Comparison of ENCODE assay signal across 11 mouse cellular contexts in genomic region chr8:25307511-25307910, GRCm38 (mm10).
DNase-seq lines count a peak whose midpoint lies in the region; ATAC-seq and TF ChIP-seq lines count a peak whose summit lies in the region.
"Had no signal": no experiment of that assay in that cellular context is flagged by ENCODE, and none has a peak within 500 bp of the region (broad histone marks: within the 10 kb centered on the region; RNA-seq: fewer than 3 reads in every experiment).

No protein-coding gene starts in this region.

- intact Hi-C loops in gastrocnemius, adult 2 months (cut with DNase I), result no loop called here
- intact Hi-C loops in gastrocnemius, postnatal 14 days (cut with DNase I; ENCODE audit: low total_unique reads), result no loop called here
- intact Hi-C loops in left cerebral cortex, adult 2 months (cut with DNase I), result no loop called here

- no peaks in the 10 kb centered on the region for H3K9me3 ChIP-seq in kidney, postnatal 0 days (replicated peaks; ENCODE audit: low read length)
- no peaks in the 10 kb centered on the region for H3K9me3 ChIP-seq in heart, postnatal 0 days (replicated peaks; ENCODE audit: control insufficient read depth, low read length)
- H3K9me3 ChIP-seq: midbrain, embryonic 12.5 days had no signal

- H3K4me3 ChIP-seq in gastrocnemius, adult 2 months, result peak overlapping the region; percentile 32
- H3K4me3 ChIP-seq in kidney, postnatal 0 days (replicated peaks; ENCODE audit: low read depth, low read length), result no peak overlapping the region
- no peak overlapping the region for H3K4me3 ChIP-seq in heart, postnatal 0 days (ENCODE audit: low read depth, low read length)
- H3K4me3 ChIP-seq in left cerebral cortex, adult 2 months, result no peak overlapping the region
- H3K4me3 ChIP-seq: midbrain, embryonic 12.5 days had no signal

- H3K4me1 ChIP-seq in kidney, postnatal 0 days (replicated peaks; ENCODE audit: insufficient read depth, low read length), result peaks cover 13% of the 10 kb centered on the region; the same call in 1 of the 2 replicates
- peaks cover 8% of the 10 kb centered on the region for H3K4me1 ChIP-seq in heart, postnatal 0 days (ENCODE audit: control insufficient read depth, insufficient read depth)

- H3K9ac ChIP-seq in kidney, postnatal 0 days (ENCODE audit: low read depth, low read length), result no peak overlapping the region
- no peak overlapping the region for H3K9ac ChIP-seq in heart, postnatal 0 days (replicated peaks; ENCODE audit: low read depth, low read length)
- H3K9ac ChIP-seq: liver, postnatal 0 days; midbrain, embryonic 12.5 days had no signal

- DNase-seq in gastrocnemius, adult 2 months, result peak; percentile 38
- no peak for DNase-seq in gastrocnemius, postnatal 14 days
- no peak for DNase-seq in kidney, postnatal 0 days (ENCODE audit: low spot score)
- no peak for DNase-seq in kidney, adult 9 months
- peak; percentile 17 for DNase-seq in ES-CJ7 (ENCODE audit: low read depth, low spot score)
- no peak for DNase-seq in heart, postnatal 0 days (ENCODE audit: low spot score)
- DNase-seq in left cerebral cortex, adult 2 months (ENCODE audit: extremely low spot score in 1 of 2, low spot score in 2 of 2), result no peak
- DNase-seq in B cell, adult 2 months, result no peak
- DNase-seq: liver, postnatal 0 days; right cerebral cortex, postnatal 25 days had no signal

- H3K27me3 ChIP-seq in kidney, postnatal 0 days (ENCODE audit: insufficient read depth, low read length), result no peaks in the 10 kb centered on the region
- H3K27me3 ChIP-seq in heart, postnatal 0 days (ENCODE audit: control insufficient read depth, insufficient read depth, low read length), result no peaks in the 10 kb centered on the region
- H3K27me3 ChIP-seq: midbrain, embryonic 12.5 days had no signal

- H3K27ac ChIP-seq in gastrocnemius, adult 2 months, result peak overlapping the region; percentile 82
- peak overlapping the region; percentile 60 for H3K27ac ChIP-seq in kidney, postnatal 0 days
- 0 out of 2 replicates have a peak overlapping the region, but pooled peaks have one; percentile 13 for H3K27ac ChIP-seq in heart, postnatal 0 days (ENCODE audit: low read depth)
- no peak overlapping the region for H3K27ac ChIP-seq in left cerebral cortex, adult 2 months
- H3K27ac ChIP-seq: midbrain, embryonic 12.5 days had no signal

- no peak for TF ChIP-seq EP300 in heart, postnatal 0 days (IDR thresholded peaks at IDR 0.05; ENCODE audit: low read depth)

- no peaks in the 10 kb centered on the region for H3K36me3 ChIP-seq in kidney, postnatal 0 days (ENCODE audit: insufficient read depth, low read length)
- no peaks in the 10 kb centered on the region for H3K36me3 ChIP-seq in heart, postnatal 0 days (replicated peaks; ENCODE audit: control insufficient read depth, insufficient read depth, low read length)
- H3K36me3 ChIP-seq: midbrain, embryonic 12.5 days had no signal

- TF ChIP-seq CTCF in gastrocnemius, adult 2 months (IDR thresholded peaks at IDR 0.05), result no peak
- no peak for TF ChIP-seq CTCF in kidney, postnatal 0 days (IDR thresholded peaks at IDR 0.05; ENCODE audit: low read depth)
- TF ChIP-seq CTCF in heart, postnatal 0 days (IDR thresholded peaks at IDR 0.05; ENCODE audit: low read depth), result no peak
- TF ChIP-seq CTCF in left cerebral cortex, adult 2 months (IDR thresholded peaks at IDR 0.05), result no peak

- no peak overlapping the region for H3K4me2 ChIP-seq in kidney, postnatal 0 days (ENCODE audit: low read length)
- H3K4me2 ChIP-seq in heart, postnatal 0 days (ENCODE audit: low read depth, low read length), result no peak overlapping the region
- H3K4me2 ChIP-seq: midbrain, embryonic 12.5 days had no signal

- 75% methylated on average over 11 of the region's 11 CpGs for WGBS in kidney, postnatal 0 days
- WGBS in heart, postnatal 0 days, result 75% methylated on average over 11 of the region's 11 CpGs

- no peak for ATAC-seq in kidney, postnatal 0 days (replicated peaks; ENCODE audit: low FRiP score, low read depth)
- ATAC-seq in heart, postnatal 0 days (ENCODE audit: insufficient read depth, low read depth), result no peak
- ATAC-seq: liver, postnatal 0 days had no signal

Comparison
In these comparisons a context has a peak if more than half of its experiments do, and no peak if none do; other contexts are left out.
1. DNase-seq: peak in gastrocnemius, adult 2 months (single experiment) and ES-CJ7 (single experiment); none in gastrocnemius, postnatal 14 days (single experiment), kidney, postnatal 0 days (single experiment), kidney, adult 9 months (single experiment), heart, postnatal 0 days (single experiment), left cerebral cortex, adult 2 months (0 of 2) and B cell, adult 2 months (0 of 2).